Mouse (Mus musculus): Measurements from ENCODE around the gene 4930430A15Rik. TPM values are rescaled to one million over a fixed set of nuclear protein-coding genes. Genes with fewer than 3 reads are reported as not detected.

Gene 4930430A15Rik
- polyA plus RNA-seq (2012; rRNA removed), result not detected in 2 replicates

DNA sequence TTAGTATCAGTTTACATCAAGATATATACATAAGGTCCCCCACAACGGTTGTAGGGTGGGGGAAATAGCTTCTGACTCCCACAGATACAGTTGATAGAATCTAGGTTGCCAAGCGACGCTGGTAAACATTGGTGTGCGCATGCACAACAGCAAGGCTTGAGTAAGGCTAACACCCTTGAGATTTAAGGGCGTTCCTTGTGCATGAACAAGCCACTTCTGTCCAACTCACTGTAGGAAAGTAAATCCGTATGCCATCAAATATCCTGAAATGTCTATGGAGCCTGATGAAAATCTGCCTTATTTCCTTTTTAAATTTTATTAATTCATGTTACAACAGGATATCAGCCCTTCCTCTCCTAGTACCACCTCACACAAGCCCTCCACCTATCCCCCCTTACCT is at the start of gene 4930430A15Rik:
Gene 4930430A15Rik (minus strand): TSS at position 101 of the 400 bp plus-strand sequence.
- Histone ChIP-seq H3K4me1 (ENCODE audit: control insufficient read depth, insufficient read depth, low read length) (no peaks in the 10 kb centered on the region), H3K27ac (ENCODE audit: insufficient read depth, low read length) (no peak within 1 kb of the TSS), H3K4me3 (ENCODE audit: insufficient read depth, low read length) (no peak within 1 kb of the TSS)
- TF ChIP-seq CTCF (IDR thresholded peaks at IDR 0.05; ENCODE audit: extremely low read depth, insufficient read depth, low read length), result no peak
- TF ChIP-seq POLR2A (IDR thresholded peaks at IDR 0.05; ENCODE audit: extremely low read depth, insufficient read depth, low read length), result no peak

- TF ChIP-seq CTCF (IDR thresholded peaks at IDR 0.05; ENCODE audit: extremely low read depth, insufficient read depth, low read length) (no peak), POLR2A (IDR thresholded peaks at IDR 0.05; ENCODE audit: extremely low read depth, insufficient read depth, low read length) (no peak)
- H3K4me1 ChIP-seq (ENCODE audit: control insufficient read depth, insufficient read depth, low read length), result no peaks in the 10 kb centered on the region
- no peak within 1 kb of the TSS for H3K27ac ChIP-seq (ENCODE audit: insufficient read depth, low read length)
- H3K4me3 ChIP-seq (ENCODE audit: insufficient read depth, low read length), result no peak within 1 kb of the TSS
These were observed 44.6 kb upstream of the 4930430A15Rik start, which contains the start of gene Olfr1277 for GRCm38 (mm10) chr2:111274006-111274405. Olfr1277 (minus strand) TSS chr2:111274106.

DNA sequence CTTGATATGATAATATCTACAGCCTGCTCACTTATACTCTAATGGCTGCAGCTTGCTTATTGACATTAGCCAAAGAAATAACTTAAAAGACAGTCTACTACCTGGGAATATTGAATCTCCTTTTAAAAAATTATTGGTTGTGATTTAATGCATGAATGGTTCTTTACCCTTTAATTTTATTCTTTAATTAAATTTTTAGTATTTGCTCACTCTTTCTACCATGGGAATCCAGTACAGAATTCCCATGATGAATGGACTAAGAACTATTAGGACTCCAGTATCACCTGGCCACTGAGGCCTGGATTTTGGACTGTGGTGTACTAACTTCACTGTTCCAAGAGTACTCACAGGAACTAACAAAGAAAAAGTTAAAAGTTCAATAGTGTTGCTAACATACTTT is 24.8 kb upstream of the 4930430A15Rik start, which contains the start of gene Olfr1276:
Gene Olfr1276 (plus strand): TSS at position 301 of the 400 bp plus-strand sequence.
- no peak within 1 kb of the TSS for H3K4me3 ChIP-seq (ENCODE audit: insufficient read depth, low read length)
- TF ChIP-seq CTCF (IDR thresholded peaks at IDR 0.05; ENCODE audit: extremely low read depth, insufficient read depth, low read length), result no peak
- TF ChIP-seq POLR2A (IDR thresholded peaks at IDR 0.05; ENCODE audit: extremely low read depth, insufficient read depth, low read length), result no peak
- H3K4me1 ChIP-seq (ENCODE audit: control insufficient read depth, insufficient read depth, low read length), result no peaks in the 10 kb centered on the region
- no peak within 1 kb of the TSS for H3K27ac ChIP-seq (ENCODE audit: insufficient read depth, low read length)

DNA sequence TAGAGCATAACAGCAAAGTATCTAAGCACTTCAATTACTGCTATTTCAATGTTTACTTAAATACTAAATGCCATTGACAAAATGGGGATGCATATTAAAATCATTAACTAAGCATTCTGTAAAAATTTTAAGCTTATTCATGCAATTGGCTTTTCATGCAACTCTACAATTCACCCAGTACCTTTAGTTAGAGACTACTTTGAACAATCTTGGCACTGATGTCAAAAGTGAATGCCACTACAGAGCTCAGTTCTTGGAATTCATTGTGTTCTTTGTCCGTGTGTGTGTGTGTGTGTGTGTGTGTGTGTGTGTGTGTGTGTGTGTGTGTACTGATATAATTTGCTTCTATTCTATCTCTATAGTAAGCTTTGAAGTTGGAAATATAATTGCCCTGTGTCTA is 5.8 kb upstream of the 4930430A15Rik start, which contains the start of gene Olfr1275:
Gene Olfr1275 (minus strand): TSS at position 101 of the 400 bp plus-strand sequence.
- H3K27ac ChIP-seq (ENCODE audit: insufficient read depth, low read length), result no peak within 1 kb of the TSS
- no peaks in the 10 kb centered on the region for H3K4me1 ChIP-seq (ENCODE audit: control insufficient read depth, insufficient read depth, low read length)
- H3K4me3 ChIP-seq (ENCODE audit: insufficient read depth, low read length), result no peak within 1 kb of the TSS
- TF ChIP-seq POLR2A (IDR thresholded peaks at IDR 0.05; ENCODE audit: extremely low read depth, insufficient read depth, low read length) (no peak), CTCF (IDR thresholded peaks at IDR 0.05; ENCODE audit: extremely low read depth, insufficient read depth, low read length) (no peak)

DNA sequence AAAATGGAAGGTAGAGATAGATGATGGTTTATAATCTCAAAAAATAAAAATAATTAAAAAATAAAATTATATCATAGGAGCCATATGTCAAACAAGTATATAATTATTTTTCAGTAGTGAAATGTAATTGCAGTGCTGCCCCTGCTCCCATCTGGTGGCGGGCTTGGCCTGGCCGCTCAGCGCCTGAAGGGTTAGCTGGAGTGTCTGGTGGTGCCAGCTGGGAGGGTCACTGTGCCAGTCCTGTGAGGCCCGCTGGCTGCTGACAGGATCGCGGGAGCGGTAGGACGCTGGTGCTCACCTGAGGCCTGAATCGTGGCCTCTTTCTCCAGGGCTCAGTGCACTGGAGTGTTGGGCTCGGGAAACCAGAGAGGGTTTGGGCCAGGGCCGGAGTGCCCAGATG is 47.3 kb downstream of the 4930430A15Rik start:
- TF ChIP-seq CTCF (IDR thresholded peaks at IDR 0.05; ENCODE audit: extremely low read depth, insufficient read depth, low read length) (no peak), POLR2A (IDR thresholded peaks at IDR 0.05; ENCODE audit: extremely low read depth, insufficient read depth, low read length) (no peak)
- H3K27ac ChIP-seq (ENCODE audit: insufficient read depth, low read length), result no peak overlapping the region
- H3K4me1 ChIP-seq (ENCODE audit: control insufficient read depth, insufficient read depth, low read length), result no peaks in the 10 kb centered on the region
- H3K4me3 ChIP-seq (ENCODE audit: insufficient read depth, low read length), result no peak overlapping the region

- Histone ChIP-seq H3K27ac (ENCODE audit: insufficient read depth, low read length) (no peak within 1 kb of the TSS), H3K4me3 (ENCODE audit: insufficient read depth, low read length) (no peak within 1 kb of the TSS), H3K4me1 (ENCODE audit: control insufficient read depth, insufficient read depth, low read length) (no peaks in the 10 kb centered on the region)
- no peak for TF ChIP-seq POLR2A (IDR thresholded peaks at IDR 0.05; ENCODE audit: extremely low read depth, insufficient read depth, low read length)
- no peak for TF ChIP-seq CTCF (IDR thresholded peaks at IDR 0.05; ENCODE audit: extremely low read depth, insufficient read depth, low read length)
These were observed 76.6 kb downstream of the 4930430A15Rik start, which contains the start of gene Gm15130 for GRCm38 (mm10) chr2:111152836-111153235. Gm15130 (minus strand) TSS chr2:111152936.

DNA sequence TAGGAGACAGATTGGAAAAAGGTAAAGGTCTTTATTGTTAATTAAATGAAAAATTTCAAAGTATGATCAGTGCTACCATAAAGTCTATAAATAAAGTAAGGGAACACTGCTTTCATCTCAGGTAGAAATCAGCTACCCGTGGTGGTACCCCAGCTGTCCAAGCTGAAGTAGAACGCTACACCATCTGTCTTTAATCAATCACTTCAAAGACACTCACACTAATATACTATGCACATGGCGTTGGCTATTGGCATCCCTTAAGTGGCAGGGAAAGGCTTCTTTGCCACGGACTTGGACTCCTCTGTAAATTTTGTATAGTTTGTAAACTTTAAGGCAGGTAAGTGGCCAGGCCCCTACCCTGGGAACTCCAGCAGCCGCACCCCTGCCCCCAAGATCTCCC is 93.7 kb downstream of the 4930430A15Rik start:
- no peak overlapping the region for H3K27ac ChIP-seq (ENCODE audit: insufficient read depth, low read length)
- no peaks in the 10 kb centered on the region for H3K4me1 ChIP-seq (ENCODE audit: control insufficient read depth, insufficient read depth, low read length)
- no peak overlapping the region for H3K4me3 ChIP-seq (ENCODE audit: insufficient read depth, low read length)
- TF ChIP-seq POLR2A (IDR thresholded peaks at IDR 0.05; ENCODE audit: extremely low read depth, insufficient read depth, low read length) (no peak), CTCF (IDR thresholded peaks at IDR 0.05; ENCODE audit: extremely low read depth, insufficient read depth, low read length) (no peak)

Other genes starting within 250 kb of the 4930430A15Rik start
- not detected in 2 replicates for gene Gm13941, start 123.6 kb downstream of the 4930430A15Rik start, polyA plus RNA-seq (2012; rRNA removed)
- gene Gm15130, start 76.7 kb downstream of the 4930430A15Rik start, polyA plus RNA-seq (2012; rRNA removed), result not detected in 2 replicates
- not detected in 2 replicates for gene Olfr1275, start 5.7 kb upstream of the 4930430A15Rik start, polyA plus RNA-seq (2012; rRNA removed)
- gene Olfr1276, start 24.9 kb upstream of the 4930430A15Rik start, polyA plus RNA-seq (2012; rRNA removed), result not detected in 2 replicates
- gene Olfr1277, start 44.5 kb upstream of the 4930430A15Rik start, polyA plus RNA-seq (2012; rRNA removed), result not detected in 2 replicates
- gene Olfr1278, start 60.5 kb upstream of the 4930430A15Rik start, polyA plus RNA-seq (2012; rRNA removed), result not detected in 2 replicates
- gene Olfr1279, start 71.0 kb upstream of the 4930430A15Rik start, polyA plus RNA-seq (2012; rRNA removed), result not detected in 2 replicates
- gene Olfr1280, start 84.4 kb upstream of the 4930430A15Rik start, polyA plus RNA-seq (2012; rRNA removed), result not detected in 2 replicates
- gene Olfr1281, start 96.9 kb upstream of the 4930430A15Rik start, polyA plus RNA-seq (2012; rRNA removed), result not detected in 2 replicates
- gene Olfr1282, start 106.5 kb upstream of the 4930430A15Rik start, polyA plus RNA-seq (2012; rRNA removed), result not detected in 2 replicates
- not detected in 2 replicates for gene Olfr1283, start 137.2 kb upstream of the 4930430A15Rik start, polyA plus RNA-seq (2012; rRNA removed)
- gene Olfr1284, start 145.9 kb upstream of the 4930430A15Rik start, polyA plus RNA-seq (2012; rRNA removed), result not detected in 2 replicates
- not detected in 2 replicates for gene Olfr1286, start 193.5 kb upstream of the 4930430A15Rik start, polyA plus RNA-seq (2012; rRNA removed)
- not detected in 2 replicates for gene Olfr1287, start 219.5 kb upstream of the 4930430A15Rik start, polyA plus RNA-seq (2012; rRNA removed)
- gene Olfr1288, start 244.5 kb upstream of the 4930430A15Rik start, polyA plus RNA-seq (2012; rRNA removed), result not detected in 2 replicates

All from cortical plate, adult 2 months (tissue).